Mouse (Mus musculus): Measurements from ENCODE around the gene Gm38392. TPM values are rescaled to one million over a fixed set of nuclear protein-coding genes. Genes with fewer than 3 reads are reported as not detected.
"Not testable (repeated sequence)": the region's sequence is repeated elsewhere in the genome, so short reads cannot be mapped to it uniquely, and the experiment has no call there.

Gene Gm38392
- polyA plus RNA-seq, 1 experiment = 0.22 TPM

DNA sequence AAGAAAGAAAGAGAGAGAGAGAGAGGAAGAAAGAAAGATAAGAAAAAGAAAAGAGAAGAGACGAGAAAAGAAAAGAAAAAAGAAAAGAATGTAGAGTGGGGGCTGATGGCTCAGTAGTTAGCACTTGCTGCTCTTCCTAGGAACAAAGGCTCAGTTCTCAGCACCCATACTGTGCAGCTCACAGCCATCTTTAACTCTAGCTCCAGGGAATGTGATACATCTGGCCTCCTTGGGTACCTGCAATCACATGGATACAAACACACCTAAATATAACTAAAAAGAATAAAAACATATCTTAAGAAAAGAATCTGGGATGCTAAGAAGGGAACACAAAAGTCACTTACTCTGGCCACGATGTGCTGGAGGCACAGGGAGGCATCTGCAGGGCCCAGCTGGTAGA, 10.9 kb downstream of the Gm38392 start:
- no peak overlapping the region for H3K27ac ChIP-seq (ENCODE audit: insufficient read depth, low read depth, low read length)
- H3K4me3 ChIP-seq (ENCODE audit: insufficient read depth, low read depth, low read length) = no peak overlapping the region
- no peaks in the 10 kb centered on the region for H3K36me3 ChIP-seq (ENCODE audit: control insufficient read depth, insufficient read depth, low read length)
- 78% methylated on average over 2 of the region's 2 CpGs for WGBS
- no peak for DNase-seq
- no peaks in the 10 kb centered on the region for H3K27me3 ChIP-seq (replicated peaks; ENCODE audit: control insufficient read depth, insufficient read depth, low read length)
- no peak for TF ChIP-seq POLR2A (IDR thresholded peaks at IDR 0.05; ENCODE audit: low read depth, low read length)
- TF ChIP-seq CTCF (conservative IDR thresholded peaks at IDR 0.05; ENCODE audit: insufficient read depth, insufficient read length, low read depth, low read length) = no peak
- H3K4me1 ChIP-seq (ENCODE audit: control insufficient read depth, insufficient read depth, low read length) = no peaks in the 10 kb centered on the region

DNA sequence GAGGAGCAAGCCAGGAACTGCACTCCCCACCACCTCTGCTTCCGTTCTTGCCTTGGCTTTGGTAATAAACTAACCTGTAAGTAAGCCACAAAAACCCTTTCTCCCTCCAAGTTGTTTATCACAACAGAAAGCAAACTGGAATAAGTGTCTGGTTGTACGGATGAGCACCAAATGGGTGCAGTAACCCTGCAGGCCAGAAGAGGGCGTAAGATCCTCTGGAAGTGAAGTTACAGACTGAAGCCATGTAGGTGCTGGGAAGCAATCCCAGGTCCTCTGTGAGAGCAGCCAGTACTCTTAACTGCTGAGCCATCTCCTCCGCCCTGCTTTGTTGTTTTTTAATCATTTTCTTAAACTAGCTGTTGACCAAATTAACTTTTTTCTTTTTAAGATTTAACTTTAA, 13.0 kb downstream of the Gm38392 start:
- no peaks in the 10 kb centered on the region for H3K27me3 ChIP-seq (replicated peaks; ENCODE audit: control insufficient read depth, insufficient read depth, low read length)
- DNase-seq = no peak
- TF ChIP-seq POLR2A (IDR thresholded peaks at IDR 0.05; ENCODE audit: low read depth, low read length) (no peak), CTCF (conservative IDR thresholded peaks at IDR 0.05; ENCODE audit: insufficient read depth, insufficient read length, low read depth, low read length) (0 out of 2 replicates have a peak, but pooled peaks have one; percentile 10)
- no peaks in the 10 kb centered on the region for H3K4me1 ChIP-seq (ENCODE audit: control insufficient read depth, insufficient read depth, low read length)
- no peaks in the 10 kb centered on the region for H3K36me3 ChIP-seq (ENCODE audit: control insufficient read depth, insufficient read depth, low read length)
- no peak overlapping the region for H3K4me3 ChIP-seq (ENCODE audit: insufficient read depth, low read depth, low read length)
- 95% methylated on average over 4 of the region's 4 CpGs for WGBS
- no peak overlapping the region for H3K27ac ChIP-seq (ENCODE audit: insufficient read depth, low read depth, low read length)

DNA sequence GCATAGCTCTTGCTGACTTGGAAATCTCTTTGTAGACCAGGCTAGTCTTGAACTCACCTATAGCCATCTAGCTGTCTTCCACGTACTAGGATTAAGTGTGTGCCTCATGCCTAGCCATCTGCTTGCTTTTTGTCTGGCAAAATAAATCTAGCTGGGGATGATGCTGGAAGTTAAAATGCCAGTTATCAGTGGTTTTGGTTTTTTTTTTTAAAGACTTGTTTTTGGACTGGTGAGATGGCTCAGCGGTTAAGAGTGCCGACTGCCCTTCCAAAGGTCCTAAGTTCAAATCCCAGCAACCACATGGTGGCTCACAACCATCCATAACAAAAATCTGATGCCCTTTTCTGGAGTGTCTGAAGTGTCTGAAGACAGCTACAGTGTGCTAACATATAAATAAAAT, 15.2 kb downstream of the Gm38392 start:
- DNase-seq = no peak
- no peaks in the 10 kb centered on the region for H3K36me3 ChIP-seq (ENCODE audit: control insufficient read depth, insufficient read depth, low read length)
- no peak overlapping the region for H3K27ac ChIP-seq (ENCODE audit: insufficient read depth, low read depth, low read length)
- H3K4me3 ChIP-seq (ENCODE audit: insufficient read depth, low read depth, low read length) = no peak overlapping the region
- no peaks in the 10 kb centered on the region for H3K27me3 ChIP-seq (replicated peaks; ENCODE audit: control insufficient read depth, insufficient read depth, low read length)
- H3K4me1 ChIP-seq (ENCODE audit: control insufficient read depth, insufficient read depth, low read length) = no peaks in the 10 kb centered on the region
- 79% methylated on average over 3 of the region's 3 CpGs for WGBS
- no peak for TF ChIP-seq CTCF (conservative IDR thresholded peaks at IDR 0.05; ENCODE audit: insufficient read depth, insufficient read length, low read depth, low read length)
- no peak for TF ChIP-seq POLR2A (IDR thresholded peaks at IDR 0.05; ENCODE audit: low read depth, low read length)

DNA sequence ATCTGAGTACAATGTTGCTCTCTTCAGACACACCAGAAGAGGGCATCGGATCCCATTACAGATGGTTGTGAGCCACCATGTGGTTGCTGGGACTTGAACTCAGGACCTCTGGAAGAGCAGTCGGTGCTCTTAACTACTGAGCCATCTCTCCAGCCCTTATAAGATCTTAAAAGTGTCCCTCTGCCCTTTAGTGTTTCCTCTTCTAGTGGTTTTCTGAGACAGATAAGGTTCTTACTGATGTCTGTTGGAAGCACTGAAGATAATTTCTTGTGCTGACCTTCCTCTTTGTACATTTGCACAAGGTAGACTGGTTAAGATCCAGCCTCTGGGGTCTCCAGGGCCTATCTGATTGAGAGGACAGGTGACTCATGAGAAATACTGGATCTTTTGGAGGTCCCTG, 15.7 kb downstream of the Gm38392 start:
- H3K27me3 ChIP-seq (replicated peaks; ENCODE audit: control insufficient read depth, insufficient read depth, low read length); H3K4me3 ChIP-seq (ENCODE audit: insufficient read depth, low read depth, low read length): not testable (repeated sequence)
- 94% methylated on average over 2 of the region's 2 CpGs for WGBS

DNA sequence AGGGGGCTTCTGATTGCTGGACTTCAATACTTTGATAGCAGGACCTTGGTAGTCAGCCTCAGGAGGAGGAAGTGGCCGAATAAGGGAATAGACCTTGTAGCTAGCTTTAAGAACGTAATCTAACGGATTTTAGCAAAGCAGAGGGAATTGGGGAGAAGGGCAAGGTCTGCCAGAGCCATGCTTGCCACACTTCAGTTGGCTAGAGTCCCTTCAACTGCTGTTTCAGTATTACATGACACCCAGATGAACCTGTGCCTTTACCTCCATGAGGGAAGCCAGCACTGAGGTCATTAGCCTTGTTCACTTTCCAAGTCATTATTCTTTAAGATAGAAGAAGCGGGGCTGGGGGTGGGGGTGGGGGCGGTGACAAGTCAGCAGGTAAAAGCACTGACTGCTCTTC, 18.0 kb downstream of the Gm38392 start:
- no peak for TF ChIP-seq POLR2A (IDR thresholded peaks at IDR 0.05; ENCODE audit: low read depth, low read length)
- H3K4me1 ChIP-seq (ENCODE audit: control insufficient read depth, insufficient read depth, low read length) = no peaks in the 10 kb centered on the region
- no peaks in the 10 kb centered on the region for H3K27me3 ChIP-seq (replicated peaks; ENCODE audit: control insufficient read depth, insufficient read depth, low read length)
- WGBS = 88% methylated on average over 5 of the region's 5 CpGs
- DNase-seq = no peak
- no peaks in the 10 kb centered on the region for H3K36me3 ChIP-seq (ENCODE audit: control insufficient read depth, insufficient read depth, low read length)
- H3K27ac ChIP-seq (ENCODE audit: insufficient read depth, low read depth, low read length) = no peak overlapping the region
- H3K4me3 ChIP-seq (ENCODE audit: insufficient read depth, low read depth, low read length) = no peak overlapping the region

More for the DNA sequence above, 15.7 kb downstream of the Gm38392 start:
- H3K36me3 ChIP-seq (ENCODE audit: control insufficient read depth, insufficient read depth, low read length); DNase-seq; H3K27ac ChIP-seq (ENCODE audit: insufficient read depth, low read depth, low read length); H3K4me1 ChIP-seq (ENCODE audit: control insufficient read depth, insufficient read depth, low read length): not testable (repeated sequence)

DNA sequence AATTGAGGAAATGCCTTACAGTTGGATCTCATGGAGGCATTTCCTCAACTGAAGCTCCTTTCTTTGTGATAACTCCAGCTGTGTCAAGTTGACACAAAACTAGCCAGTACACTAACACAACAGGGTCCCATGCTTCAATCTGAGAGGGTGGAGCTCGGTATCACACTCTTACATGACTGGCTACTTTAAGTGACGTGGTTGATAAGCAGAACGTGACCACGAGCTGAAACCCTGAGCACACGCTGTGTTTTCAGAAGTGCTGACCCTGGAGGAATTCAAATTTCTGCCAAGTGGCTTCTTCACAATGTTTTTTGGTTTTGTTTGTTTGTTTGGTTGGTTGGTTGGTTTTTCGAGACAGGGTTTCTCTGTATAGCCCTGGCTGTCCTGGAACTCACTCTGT, 19.0 kb downstream of the Gm38392 start:
- not testable (repeated sequence) for H3K27me3 ChIP-seq (replicated peaks; ENCODE audit: control insufficient read depth, insufficient read depth, low read length); H3K4me1 ChIP-seq (ENCODE audit: control insufficient read depth, insufficient read depth, low read length); DNase-seq; H3K27ac ChIP-seq (ENCODE audit: insufficient read depth, low read depth, low read length); H3K36me3 ChIP-seq (ENCODE audit: control insufficient read depth, insufficient read depth, low read length); H3K4me3 ChIP-seq (ENCODE audit: insufficient read depth, low read depth, low read length)
- 70% methylated on average over 6 of the region's 6 CpGs for WGBS

DNA sequence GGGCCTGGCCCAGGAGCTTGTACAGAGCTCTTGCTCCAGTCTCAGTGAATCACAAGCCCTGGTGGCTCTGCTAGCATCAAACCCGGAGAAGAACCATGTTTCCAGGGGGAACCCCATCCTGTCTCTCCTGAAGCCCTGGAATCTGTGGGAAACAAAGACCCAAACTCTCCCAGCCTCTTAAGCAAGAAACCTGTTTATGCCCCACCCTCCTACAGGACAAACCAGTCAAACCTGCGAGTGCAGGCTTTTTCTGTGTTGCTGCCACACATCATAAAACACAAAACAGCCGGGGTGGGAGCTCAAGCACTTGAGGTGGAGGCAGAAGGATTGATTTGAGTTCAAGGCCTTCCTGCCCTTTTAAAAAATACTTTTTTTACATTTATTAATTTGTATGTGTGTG, 24.7 kb downstream of the Gm38392 start:
- no peak overlapping the region; the same call in 1 of the 2 replicates for H3K27ac ChIP-seq (ENCODE audit: insufficient read depth, low read depth, low read length)
- no peaks in the 10 kb centered on the region for H3K27me3 ChIP-seq (replicated peaks; ENCODE audit: control insufficient read depth, insufficient read depth, low read length)
- TF ChIP-seq POLR2A (IDR thresholded peaks at IDR 0.05; ENCODE audit: low read depth, low read length) = no peak
- TF ChIP-seq CTCF (conservative IDR thresholded peaks at IDR 0.05; ENCODE audit: insufficient read depth, insufficient read length, low read depth, low read length) = no peak
- 47% methylated on average over 3 of the region's 3 CpGs for WGBS
- H3K4me3 ChIP-seq (ENCODE audit: insufficient read depth, low read depth, low read length) = no peak overlapping the region
- peak; percentile 12 for DNase-seq
- no peaks in the 10 kb centered on the region for H3K4me1 ChIP-seq (ENCODE audit: control insufficient read depth, insufficient read depth, low read length)
- no peaks in the 10 kb centered on the region for H3K36me3 ChIP-seq (ENCODE audit: control insufficient read depth, insufficient read depth, low read length)

DNA sequence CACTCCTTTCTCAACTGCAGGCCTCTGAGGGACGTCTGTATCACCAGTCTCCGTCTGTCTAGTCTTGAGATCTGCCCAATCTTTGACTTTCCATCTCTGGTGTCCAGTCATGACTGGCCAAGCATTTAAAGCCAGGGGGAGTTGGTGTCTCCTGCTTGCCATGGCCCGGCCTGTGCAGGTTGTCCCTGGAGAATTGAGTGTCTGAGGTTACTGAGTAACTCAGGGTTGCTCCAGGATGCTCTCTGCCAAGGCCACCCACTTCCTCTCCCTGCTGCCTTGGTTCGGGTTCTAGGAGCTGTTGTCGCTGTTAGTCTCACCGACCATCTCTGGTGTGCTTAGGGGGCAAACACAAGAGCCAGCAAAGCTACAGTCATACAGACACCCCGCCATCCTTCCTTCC, 30.6 kb downstream of the Gm38392 start:
- H3K4me1 ChIP-seq (ENCODE audit: control insufficient read depth, insufficient read depth, low read length) = no peaks in the 10 kb centered on the region
- no peaks in the 10 kb centered on the region for H3K27me3 ChIP-seq (replicated peaks; ENCODE audit: control insufficient read depth, insufficient read depth, low read length)
- H3K27ac ChIP-seq (ENCODE audit: insufficient read depth, low read depth, low read length) = no peak overlapping the region
- no peak overlapping the region for H3K4me3 ChIP-seq (ENCODE audit: insufficient read depth, low read depth, low read length)
- WGBS = 38% methylated on average over 7 of the region's 7 CpGs
- peak; percentile 29 for DNase-seq
- TF ChIP-seq CTCF (conservative IDR thresholded peaks at IDR 0.05; ENCODE audit: insufficient read depth, insufficient read length, low read depth, low read length) (no peak), POLR2A (IDR thresholded peaks at IDR 0.05; ENCODE audit: low read depth, low read length) (no peak)
- H3K36me3 ChIP-seq (ENCODE audit: control insufficient read depth, insufficient read depth, low read length) = no peaks in the 10 kb centered on the region

Data from kidney, adult 2 months (tissue).